Mouse (Mus musculus) liver, embryonic 15.5 days (tissue): ENCODE measurements around the gene Fnip2. TPM values are rescaled to one million over a fixed set of nuclear protein-coding genes. Genes with fewer than 3 reads are reported as not detected.

Experiments
- ATAC-seq: fragments of 200-750 bp; cut with Nextera tagmentation; 2 replicates; pipeline ENCODE4 v1.8.0; 2017; ENCODE audit warnings: moderate number of reproducible peaks, mild to moderate bottlenecking, moderate library complexity; ENCODE audit not compliant: insufficient read depth
- H3K27ac ChIP-seq: fragments of 300-500 bp; sonication (generic); replicated peaks from 2 replicates; pipeline ENCODE4 v1.5.1; 2015; ENCODE audit warnings: mild to moderate bottlenecking, inconsistent platforms
- H3K27me3 ChIP-seq: fragments of 300-500 bp; sonication (generic); 2 replicates; pipeline ENCODE4 v1.6.1; 2015; ENCODE audit warnings: mild to moderate bottlenecking, inconsistent platforms
- H3K36me3 ChIP-seq: fragments of 300-500 bp; sonication (generic); replicated peaks from 2 replicates; pipeline ENCODE4 v1.6.1; 2015; ENCODE audit warnings: moderate library complexity, mild to moderate bottlenecking, inconsistent platforms
- H3K4me1 ChIP-seq: fragments of 300-500 bp; sonication (generic); replicated peaks from 2 replicates; pipeline ENCODE4 v1.6.1; 2015; ENCODE audit warnings: inconsistent platforms
- H3K4me2 ChIP-seq: fragments of 300-500 bp; sonication (generic); 2 replicates; pipeline ENCODE4 v1.6.1; 2015; ENCODE audit warnings: moderate library complexity, mild to moderate bottlenecking, inconsistent platforms
- H3K4me3 ChIP-seq: fragments of 300-500 bp; sonication (generic); replicated peaks from 2 replicates; pipeline ENCODE4 v1.5.1; 2015; ENCODE audit warnings: mild to moderate bottlenecking, inconsistent platforms
- H3K9ac ChIP-seq: fragments of 300-500 bp; sonication (generic); 2 replicates; pipeline ENCODE4 v1.6.1; 2015; ENCODE audit warnings: moderate library complexity, mild to moderate bottlenecking, inconsistent platforms
- H3K9me3 ChIP-seq: fragments of 300-500 bp; sonication (generic); replicated peaks from 2 replicates; pipeline ENCODE4 v1.6.1; 2016; ENCODE audit warnings: inconsistent platforms
- WGBS: fragments of 180-500 bp; shearing (Covaris S2); methylation state at CpG from one replicate; pipeline ENCODE4 v1.1.7; 2015; ENCODE audit warnings: mixed read lengths; ENCODE audit not compliant: insufficient replicate concordance; 5-methylcytosine and 5-hydroxymethylcytosine counted together
- polyA plus RNA-seq: library from polyadenylated mRNA; unstranded; fragments of >200 nt; fragmentation: Nextera tagmentation; extraction: Ambion mirVana; gene quantifications from 2 replicates; pipeline ENCODE4 v1.2.1, GENCODE M21; 2015

Fnip2 gene
- polyA plus RNA-seq, 1 experiment from 2014 or later: 4.8 TPM

DNA sequence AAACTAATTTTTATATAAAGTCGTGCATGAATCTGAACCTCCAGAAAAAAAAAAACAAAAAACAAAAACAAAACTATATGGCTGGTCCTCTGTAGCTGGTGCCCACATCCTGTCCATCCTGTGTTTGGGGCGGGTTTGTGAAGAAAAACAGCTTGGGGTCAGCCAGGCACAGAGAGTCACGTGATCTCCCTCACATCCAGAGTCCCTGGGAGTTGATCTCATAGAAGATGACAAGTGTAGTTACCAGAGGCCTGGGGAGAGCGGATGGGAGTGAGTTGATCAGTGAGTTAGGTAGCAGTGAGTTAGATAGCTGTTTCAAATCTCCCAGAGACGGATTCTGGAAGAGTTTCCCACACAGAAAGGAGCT, 157.0 kb downstream of the Fnip2 start:
- no peak for ATAC-seq
- no peaks in the 10 kb centered on the region for H3K9me3 ChIP-seq
- no peak overlapping the region for H3K27ac ChIP-seq

GRCm38 (mm10) chr3:79409927-79410628, 157.5 kb downstream of the Fnip2 start:
- 39% methylated on average over 10 of the region's 10 CpGs for WGBS
- H3K4me2 ChIP-seq: no peak overlapping the region
- no peak for ATAC-seq
- H3K4me1 ChIP-seq: no peaks in the 10 kb centered on the region
- no peak overlapping the region for H3K27ac ChIP-seq
- no peaks in the 10 kb centered on the region for H3K36me3 ChIP-seq
- no peak overlapping the region for H3K4me3 ChIP-seq
- no peaks in the 10 kb centered on the region for H3K9me3 ChIP-seq
- H3K27me3 ChIP-seq: no peaks in the 10 kb centered on the region
- H3K9ac ChIP-seq: no peak overlapping the region

More for the DNA sequence above, 157.0 kb downstream of the Fnip2 start:
- H3K36me3 ChIP-seq: no peaks in the 10 kb centered on the region
- H3K4me3 ChIP-seq: no peak overlapping the region
- 30% methylated on average over 5 of the region's 5 CpGs for WGBS
- H3K4me1 ChIP-seq: no peaks in the 10 kb centered on the region
- no peak overlapping the region for H3K9ac ChIP-seq
- no peaks in the 10 kb centered on the region for H3K27me3 ChIP-seq
- H3K4me2 ChIP-seq: no peak overlapping the region

- Histone ChIP-seq H3K36me3 (no peaks in the 10 kb centered on the region), H3K9me3 (no peaks in the 10 kb centered on the region), H3K27ac (no peak overlapping the region), H3K4me3 (no peak overlapping the region), H3K27me3 (no peaks in the 10 kb centered on the region), H3K4me2 (no peak overlapping the region), H3K4me1 (no peaks in the 10 kb centered on the region), H3K9ac (no peak overlapping the region)
- WGBS: 42% methylated on average over 4 of the region's 4 CpGs
- no peak for ATAC-seq
Measured at GRCm38 (mm10) chr3:79408546-79408945, 159.1 kb downstream of the Fnip2 start.

Other genes with a start within 250 kb of the Fnip2 start
- gene Gm17359, start 231.1 kb downstream of the Fnip2 start, polyA plus RNA-seq: 0.05 TPM in 1 of 2 replicates, not detected in the other
- gene Ppid, start 23.5 kb upstream of the Fnip2 start, polyA plus RNA-seq: 89.7 and 91.5 TPM in 2 replicates
- 15.1 and 18.0 TPM in 2 replicates for gene 4930579G24Rik, start 61.3 kb upstream of the Fnip2 start, polyA plus RNA-seq
- 44.5 and 47.5 TPM in 2 replicates for gene Etfdh, start 61.7 kb upstream of the Fnip2 start, polyA plus RNA-seq
- gene Rxfp1, start 170.1 kb upstream of the Fnip2 start, polyA plus RNA-seq: 0.02 TPM in 1 of 2 replicates, not detected in the other